Mouse (Mus musculus) G1E (cell line): ENCODE results near the gene Erc1.

Experiments used
- CTCF ChIP-seq: IDR thresholded peaks from 2 replicates; pipeline ENCODE4 v1.5.1; 2012; ENCODE audit warnings: low read depth, low read length, inconsistent platforms, mixed read lengths
- GATA1 ChIP-seq: IDR thresholded peaks from 2 replicates; pipeline ENCODE4 v1.6.1; 2012; ENCODE audit warnings: borderline replicate concordance, low read length, inconsistent platforms, mixed read lengths
- POLR2AphosphoS5 ChIP-seq: IDR thresholded peaks from 2 replicates; pipeline ENCODE4 v1.6.1; 2012; ENCODE audit warnings: low read depth, low read length, inconsistent platforms; ENCODE audit not compliant: insufficient replicate concordance

GRCm38 (mm10) chr6:119821158-119821557 lies 26.8 kb downstream of the Erc1 start:
- TF ChIP-seq CTCF (no peak), GATA1 (no peak), POLR2AphosphoS5 (no peak)
